Mouse (Mus musculus) olfactory bulb, adult 2 months (tissue): Measurements from ENCODE around the gene Znhit1.

ENCODE experiments used
- CTCF ChIP-seq: fragments of 200-500 bp; IDR thresholded peaks from 2 replicates; pipeline ENCODE4 v1.5.1; 2012; ENCODE audit warnings: low read depth, mild to moderate bottlenecking, low read length, moderate library complexity; ENCODE audit not compliant: insufficient read depth
- POLR2A ChIP-seq: fragments of 200-500 bp; IDR thresholded peaks from 2 replicates; pipeline ENCODE4 v1.6.1; 2012; ENCODE audit warnings: mild to moderate bottlenecking, low read depth, low read length, moderate library complexity; ENCODE audit not compliant: insufficient read depth

DNA sequence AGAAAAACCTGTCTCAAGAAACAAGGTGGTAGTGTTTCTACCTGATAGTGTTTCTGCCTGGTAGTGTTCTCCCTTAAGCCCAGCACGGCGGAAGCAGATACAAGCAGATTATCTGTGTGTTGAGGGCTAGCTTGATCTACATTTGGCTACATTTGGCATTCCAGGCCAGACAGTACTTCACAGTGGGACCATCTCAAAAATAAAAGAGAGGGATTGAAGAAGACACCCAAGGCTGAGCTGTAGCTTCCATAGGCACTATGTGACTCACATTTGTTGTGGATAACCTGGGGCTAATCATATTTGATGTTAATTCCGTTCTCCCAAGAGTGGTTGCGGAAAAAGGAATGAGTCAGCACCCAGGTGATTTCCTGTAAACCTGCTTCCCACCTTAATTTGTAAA lies 35.7 kb downstream of the Znhit1 start:
- TF ChIP-seq POLR2A (no peak), CTCF (no peak)
